Mouse (Mus musculus) kidney, embryonic 14.5 days (tissue): ENCODE results near the gene Otop3. TPM values are rescaled to one million over a fixed set of nuclear protein-coding genes. Genes with fewer than 3 reads are reported as not detected.

Experiments used
- ATAC-seq: fragments of 200-750 bp; cut with Nextera tagmentation; 2 replicates; pipeline ENCODE4 v1.8.0; 2017; ENCODE audit warnings: moderate number of reproducible peaks, mild to moderate bottlenecking, moderate TSS enrichment, moderate library complexity; ENCODE audit not compliant: low FRiP score, low TSS enrichment
- H3K27ac ChIP-seq: fragments of 300-500 bp; sonication (generic); 2 replicates; pipeline ENCODE4 v1.5.1; 2014; ENCODE audit warnings: low read depth, mild to moderate bottlenecking, low read length, moderate library complexity, mixed read lengths
- H3K27me3 ChIP-seq: fragments of 300-500 bp; sonication (generic); 2 replicates; pipeline ENCODE4 v1.6.1; 2014; ENCODE audit warnings: mild to moderate bottlenecking, low read length; ENCODE audit not compliant: control insufficient read depth, insufficient read depth
- H3K36me3 ChIP-seq: fragments of 300-500 bp; sonication (generic); 2 replicates; pipeline ENCODE4 v1.6.1; 2014; ENCODE audit warnings: low read length, mixed read lengths; ENCODE audit not compliant: control insufficient read depth, insufficient read depth
- H3K4me1 ChIP-seq: fragments of 300-500 bp; sonication (generic); 2 replicates; pipeline ENCODE4 v1.6.1; 2014; ENCODE audit warnings: low read length, mixed read lengths; ENCODE audit not compliant: control insufficient read depth, insufficient read depth
- H3K4me2 ChIP-seq: fragments of 300-500 bp; sonication (generic); replicated peaks from 2 replicates; pipeline ENCODE4 v1.6.1; 2014; ENCODE audit warnings: low read depth, mild to moderate bottlenecking, low read length
- H3K4me3 ChIP-seq: fragments of 300-500 bp; sonication (generic); 2 replicates; pipeline ENCODE4 v1.5.1; 2014; ENCODE audit warnings: mild to moderate bottlenecking, low read length
- H3K9ac ChIP-seq: fragments of 300-500 bp; sonication (generic); 2 replicates; pipeline ENCODE4 v1.6.1; 2014; ENCODE audit warnings: low read depth, mild to moderate bottlenecking, low read length, moderate library complexity
- H3K9me3 ChIP-seq: fragments of 300-500 bp; sonication (generic); 2 replicates; pipeline ENCODE4 v1.6.1; 2016; ENCODE audit warnings: low read length; ENCODE audit not compliant: control insufficient read depth
- WGBS: fragments of 180-500 bp; shearing (Covaris S2); extraction: QIAGEN DNeasy Blood & Tissue Kit; methylation state at CpG from one replicate; pipeline ENCODE4 v1.1.7; 2014; 5-methylcytosine and 5-hydroxymethylcytosine counted together
- polyA plus RNA-seq: library from polyadenylated mRNA; unstranded; fragments of >200 nt; fragmentation: Nextera tagmentation; extraction: Ambion mirVana; gene quantifications from 2 replicates; pipeline ENCODE4 v1.2.1, GENCODE M21; 2014

Gene Otop3
- polyA plus RNA-seq, 1 experiment from 2014 or later = not detected

- no peaks in the 10 kb centered on the region for H3K4me1 ChIP-seq
- 67% methylated on average over 14 of the region's 14 CpGs for WGBS
- no peak overlapping the region for H3K4me3 ChIP-seq
- no peak overlapping the region for H3K4me2 ChIP-seq
- H3K27me3 ChIP-seq = peaks cover 12% of the 10 kb centered on the region
- H3K9ac ChIP-seq = no peak overlapping the region
- no peak for ATAC-seq
- H3K9me3 ChIP-seq = no peaks in the 10 kb centered on the region
- no peak overlapping the region for H3K27ac ChIP-seq
- H3K36me3 ChIP-seq = no peaks in the 10 kb centered on the region
Measured at GRCm38 (mm10) chr11:115292631-115293375, 41.7 kb upstream of the Otop3 start.

- H3K4me2 ChIP-seq = no peak overlapping the region
- H3K36me3 ChIP-seq = no peaks in the 10 kb centered on the region
- no peak for ATAC-seq
- WGBS = 81% methylated on average over 11 of the region's 11 CpGs
- H3K9me3 ChIP-seq = no peaks in the 10 kb centered on the region
- no peak overlapping the region for H3K4me3 ChIP-seq
- no peak overlapping the region for H3K9ac ChIP-seq
- H3K27me3 ChIP-seq = peaks cover 18% of the 10 kb centered on the region
- H3K27ac ChIP-seq = no peak overlapping the region
- no peaks in the 10 kb centered on the region for H3K4me1 ChIP-seq
Measured at GRCm38 (mm10) chr11:115295939-115296338, 38.6 kb upstream of the Otop3 start.

- no peaks in the 10 kb centered on the region for H3K36me3 ChIP-seq
- H3K27ac ChIP-seq = no peak overlapping the region
- WGBS = 50% methylated on average over 21 of the region's 21 CpGs
- peaks cover 18% of the 10 kb centered on the region for H3K27me3 ChIP-seq
- H3K9ac ChIP-seq = 0 out of 2 replicates have a peak overlapping the region, but pooled peaks have one; percentile 55
- H3K4me2 ChIP-seq = peak overlapping the region; percentile 87
- ATAC-seq = no peak
- no peaks in the 10 kb centered on the region for H3K9me3 ChIP-seq
- peak overlapping the region; percentile 44 for H3K4me3 ChIP-seq
- no peaks in the 10 kb centered on the region for H3K4me1 ChIP-seq
Measured at GRCm38 (mm10) chr11:115296471-115297210, 37.9 kb upstream of the Otop3 start.

GRCm38 (mm10) chr11:115297214-115297826 lies 37.2 kb upstream of the Otop3 start, which contains the start of gene Fads6:
Fads6 (minus strand) TSS chr11:115297663.
- H3K4me3 ChIP-seq = peak within 1 kb of the TSS; percentile 44
- peak within 1 kb of the TSS; percentile 87 for H3K4me2 ChIP-seq
- peaks cover 18% of the 10 kb centered on the region for H3K27me3 ChIP-seq
- peak within 1 kb of the TSS; percentile 55 for H3K9ac ChIP-seq
- ATAC-seq = peak; percentile 83
- no peaks in the 10 kb centered on the region for H3K9me3 ChIP-seq
- H3K27ac ChIP-seq = no peak within 1 kb of the TSS
- no peaks in the 10 kb centered on the region for H3K36me3 ChIP-seq
- under 1% methylated on average over 43 of the region's 44 CpGs for WGBS
- no peaks in the 10 kb centered on the region for H3K4me1 ChIP-seq

- Histone ChIP-seq H3K4me2 (no peak overlapping the region), H3K4me3 (no peak overlapping the region), H3K27ac (no peak overlapping the region), H3K9ac (no peak overlapping the region), H3K4me1 (no peaks in the 10 kb centered on the region), H3K36me3 (no peaks in the 10 kb centered on the region), H3K27me3 (peaks cover 18% of the 10 kb centered on the region), H3K9me3 (no peaks in the 10 kb centered on the region)
- no peak for ATAC-seq
- WGBS = 63% methylated on average over 8 of the region's 8 CpGs
Measured at GRCm38 (mm10) chr11:115298160-115298559, 36.4 kb upstream of the Otop3 start.

GRCm38 (mm10) chr11:115300745-115301144 lies 33.8 kb upstream of the Otop3 start:
- no peak overlapping the region for H3K9ac ChIP-seq
- H3K4me1 ChIP-seq = no peaks in the 10 kb centered on the region
- no peak overlapping the region for H3K27ac ChIP-seq
- H3K4me2 ChIP-seq = no peak overlapping the region
- no peaks in the 10 kb centered on the region for H3K9me3 ChIP-seq
- WGBS = 85% methylated on average over 4 of the region's 4 CpGs
- peaks cover 18% of the 10 kb centered on the region for H3K27me3 ChIP-seq
- no peaks in the 10 kb centered on the region for H3K36me3 ChIP-seq
- no peak overlapping the region for H3K4me3 ChIP-seq
- ATAC-seq = no peak

GRCm38 (mm10) chr11:115301351-115301750 lies 33.2 kb upstream of the Otop3 start:
- 94% methylated on average over 2 of the region's 2 CpGs for WGBS
- Histone ChIP-seq H3K27me3 (peaks cover 18% of the 10 kb centered on the region), H3K4me1 (no peaks in the 10 kb centered on the region), H3K9ac (no peak overlapping the region), H3K9me3 (no peaks in the 10 kb centered on the region), H3K36me3 (no peaks in the 10 kb centered on the region), H3K4me3 (no peak overlapping the region), H3K27ac (no peak overlapping the region), H3K4me2 (no peak overlapping the region)
- no peak for ATAC-seq

- Histone ChIP-seq H3K9ac (no peak overlapping the region), H3K36me3 (no peaks in the 10 kb centered on the region), H3K4me2 (no peak overlapping the region), H3K27ac (no peak overlapping the region), H3K9me3 (no peaks in the 10 kb centered on the region), H3K4me1 (0 out of 2 replicates have a peak, but pooled peaks cover 7% of the 10 kb centered on the region), H3K27me3 (peaks cover 2% of the 10 kb centered on the region; the same call in 1 of the 2 replicates), H3K4me3 (no peak overlapping the region)
- WGBS = 59% methylated on average over 8 of the region's 8 CpGs
- ATAC-seq = no peak
Measured at GRCm38 (mm10) chr11:115303167-115303566, 31.4 kb upstream of the Otop3 start.
